7 mouse cellular contexts compared by ENCODE assay signal in the genomic region with DNA sequence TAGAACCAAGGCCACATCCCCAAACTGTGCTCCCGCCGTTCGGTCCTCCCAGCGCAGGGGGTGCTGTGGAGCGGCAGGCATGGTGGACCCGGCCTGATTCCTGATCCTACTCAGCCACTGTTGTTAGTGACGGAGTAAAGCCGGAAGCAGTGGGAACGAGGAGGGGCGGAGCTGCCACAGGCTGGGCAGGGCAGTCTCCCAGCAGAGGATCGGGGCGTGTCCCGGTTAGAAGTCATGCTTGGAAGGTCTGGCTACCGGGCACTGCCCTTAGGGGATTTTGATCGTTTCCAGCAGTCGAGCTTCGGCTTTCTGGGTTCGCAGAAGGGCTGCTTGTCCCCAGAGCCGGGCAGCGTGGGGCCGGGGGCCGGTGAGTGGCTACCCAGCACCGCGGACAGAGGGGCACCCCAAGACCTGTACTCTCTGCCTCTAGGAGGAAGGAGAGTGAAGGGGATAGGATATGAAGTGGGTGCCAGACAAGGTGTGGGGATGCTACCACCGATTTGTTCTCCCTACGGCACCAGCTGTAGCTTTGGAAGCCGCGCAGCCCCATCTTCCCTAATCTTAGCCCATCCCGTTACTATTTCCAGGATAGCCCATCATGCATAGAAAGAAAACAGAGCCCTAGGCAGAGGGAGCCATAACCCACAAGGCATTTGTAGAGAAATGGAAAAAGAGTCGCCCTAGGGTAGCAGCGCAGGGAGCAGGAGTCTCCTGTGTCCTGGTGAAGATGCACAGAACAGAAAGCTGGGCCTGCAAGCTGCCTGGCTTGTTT. TPM values are rescaled to one million over a fixed set of nuclear protein-coding genes. Genes with fewer than 3 reads are reported as not detected.
DNase-seq lines count a peak whose midpoint lies in the region; ATAC-seq and TF ChIP-seq lines count a peak whose summit lies in the region.

Gene Stoml1, plus strand, starts transcription at position 132 of the 772 bp plus-strand sequence.

- H3K4me3 ChIP-seq in intestine, postnatal 0 days (ENCODE audit: low read depth, low read length) = peak within 1 kb of the TSS; percentile 70
- H3K4me3 ChIP-seq in midbrain, embryonic 12.5 days = peak within 1 kb of the TSS; percentile 69
- peak within 1 kb of the TSS; percentile 73 for H3K4me3 ChIP-seq in small intestine, adult 2 months (ENCODE audit: low read depth, low read length)

- 1% methylated on average over 31 of the region's 31 CpGs for WGBS in intestine, postnatal 0 days
- under 1% methylated on average over 31 of the region's 31 CpGs for WGBS in midbrain, embryonic 12.5 days
- WGBS in small intestine, adult 2 months = under 1% methylated on average over 31 of the region's 31 CpGs

- intact Hi-C loops in left cerebral cortex, postnatal 4 days (cut with DNase I) = no loop called here

- H3K4me1 ChIP-seq in intestine, postnatal 0 days (replicated peaks; ENCODE audit: control insufficient read depth, insufficient read depth, low read length) = 0 out of 2 replicates have a peak, but pooled peaks cover 3% of the 10 kb centered on the region
- peaks cover 32% of the 10 kb centered on the region for H3K4me1 ChIP-seq in midbrain, embryonic 12.5 days
- H3K4me1 ChIP-seq in small intestine, adult 2 months (ENCODE audit: control insufficient read depth, insufficient read depth, insufficient read length, low read length) = peaks cover 7% of the 10 kb centered on the region; the same call in 1 of the 2 replicates

- H3K4me2 ChIP-seq in intestine, postnatal 0 days (replicated peaks; ENCODE audit: low read depth) = peak within 1 kb of the TSS; percentile 90
- H3K4me2 ChIP-seq in midbrain, embryonic 12.5 days (replicated peaks) = peak within 1 kb of the TSS; percentile 85

- DNase-seq in adrenal gland, adult 8-10 months = peak; percentile 95
- peak; percentile 96 for DNase-seq in embryo, embryonic 9.5 days (ENCODE audit: extremely low spot score)
- DNase-seq in gonadal fat pad, adult 2 months (ENCODE audit: low read depth) = no peak
- DNase-seq in left cerebral cortex, postnatal 4 days = peak; percentile 93

- peak within 1 kb of the TSS; percentile 70; the same call in 1 of the 2 replicates for H3K27ac ChIP-seq in intestine, postnatal 0 days (ENCODE audit: low read depth, low read length)
- H3K27ac ChIP-seq in midbrain, embryonic 12.5 days (replicated peaks) = peak within 1 kb of the TSS; percentile 54
- peak within 1 kb of the TSS; percentile 59 for H3K27ac ChIP-seq in small intestine, adult 2 months (ENCODE audit: insufficient read depth, low read depth, low read length)

- peak within 1 kb of the TSS; percentile 58 for H3K9ac ChIP-seq in intestine, postnatal 0 days (ENCODE audit: low read depth, low read length)
- H3K9ac ChIP-seq in midbrain, embryonic 12.5 days (replicated peaks) = peak within 1 kb of the TSS; percentile 69

- peak; percentile 40; the same call in 1 of the 2 replicates for TF ChIP-seq POLR2A in small intestine, adult 2 months (IDR thresholded peaks at IDR 0.05; ENCODE audit: low read depth, low read length)

- peak; percentile 99 for TF ChIP-seq CTCF in intestine, postnatal 0 days (IDR thresholded peaks at IDR 0.05; ENCODE audit: low read depth)
- TF ChIP-seq CTCF in small intestine, adult 2 months (IDR thresholded peaks at IDR 0.05; ENCODE audit: extremely low read depth, insufficient read length, insufficient replicate concordance, low read depth, low read length) = peak; percentile 81

- peak; percentile 95 for ATAC-seq in intestine, postnatal 0 days
- peak; percentile 94 for ATAC-seq in midbrain, embryonic 12.5 days (ENCODE audit: low FRiP score, low read depth)

- H3K27me3 ChIP-seq in intestine, postnatal 0 days (replicated peaks; ENCODE audit: control insufficient read depth, insufficient read depth, low read length) = no peaks in the 10 kb centered on the region
- no peaks in the 10 kb centered on the region for H3K27me3 ChIP-seq in midbrain, embryonic 12.5 days
- H3K27me3 ChIP-seq in small intestine, adult 2 months (ENCODE audit: control insufficient read depth, insufficient read depth, low read length) = no peaks in the 10 kb centered on the region

- peaks cover 12% of the 10 kb centered on the region; the same call in 1 of the 2 replicates for H3K36me3 ChIP-seq in intestine, postnatal 0 days (ENCODE audit: control insufficient read depth, insufficient read depth)
- H3K36me3 ChIP-seq in midbrain, embryonic 12.5 days = peaks cover 26% of the 10 kb centered on the region
- H3K36me3 ChIP-seq in small intestine, adult 2 months (ENCODE audit: control insufficient read depth, insufficient read depth, low read length) = peaks cover 7% of the 10 kb centered on the region

- no peaks in the 10 kb centered on the region for H3K9me3 ChIP-seq in intestine, postnatal 0 days (ENCODE audit: control insufficient read depth)
- H3K9me3 ChIP-seq in midbrain, embryonic 12.5 days = no peaks in the 10 kb centered on the region

RNA-seq across cellular contexts. Expression of gene Stoml1, which starts in this region (rescaled TPM):
- 10 to 100 TPM; 19.9 to 32.9 (median 28.3) TPM for total RNA-seq in adrenal gland, adult 8-10 months (2022)
- 32.8 and 42.0 TPM in 2 replicates for polyA plus RNA-seq in gonadal fat pad, adult 2 months (2012; rRNA removed)
- 15.0 and 15.9 TPM in 2 replicates for polyA plus RNA-seq in intestine, postnatal 0 days (2015; fragmentation: Nextera tagmentation; extraction: Ambion mirVana)
- 10 to 100 TPM; 84.5 to 93.2 TPM for total RNA-seq in left cerebral cortex, postnatal 4 days (2021)
- 64.1 and 65.2 TPM in 2 replicates for polyA plus RNA-seq in midbrain, embryonic 12.5 days (2016; fragmentation: Nextera tagmentation; extraction: Ambion mirVana)
- polyA plus RNA-seq in small intestine, adult 2 months (2012; rRNA removed) = 9.9 and 21.3 TPM in 2 replicates
